Mouse (Mus musculus) ES-CJ7 (cell line): ENCODE data around the gene Sorbs2.

Experiments
- DNase-seq: peaks from one replicate; pipeline ENCODE4 v3.0.0; 2011; ENCODE audit warnings: low read depth, low spot score

Sorbs2 gene

GRCm38 (mm10) chr8:45751512-45752502 is 244.2 kb downstream of the Sorbs2 start:
- peak; percentile 53 for DNase-seq

GRCm38 (mm10) chr8:45755482-45755881 is 247.9 kb downstream of the Sorbs2 start:
- no peak for DNase-seq

DNA sequence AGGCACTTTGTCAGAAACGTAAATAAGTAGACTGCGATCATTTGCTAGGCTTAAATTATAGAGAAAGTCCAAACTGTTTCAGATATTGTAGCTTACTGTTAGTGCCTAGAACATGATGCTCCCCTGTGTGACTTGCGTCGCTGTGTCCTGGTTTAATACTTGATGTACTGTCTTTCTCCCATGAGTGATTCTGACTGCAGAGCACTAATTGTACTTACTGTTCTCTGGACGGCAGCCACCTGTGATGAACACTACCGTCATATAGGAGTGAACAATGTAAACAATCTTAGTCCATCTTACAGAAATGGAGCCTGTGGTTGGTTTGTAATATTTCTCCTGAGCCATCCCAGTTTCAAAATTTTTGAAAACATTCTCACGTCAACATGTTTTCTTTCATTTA is 248.4 kb downstream of the Sorbs2 start:
- DNase-seq: no peak

DNA sequence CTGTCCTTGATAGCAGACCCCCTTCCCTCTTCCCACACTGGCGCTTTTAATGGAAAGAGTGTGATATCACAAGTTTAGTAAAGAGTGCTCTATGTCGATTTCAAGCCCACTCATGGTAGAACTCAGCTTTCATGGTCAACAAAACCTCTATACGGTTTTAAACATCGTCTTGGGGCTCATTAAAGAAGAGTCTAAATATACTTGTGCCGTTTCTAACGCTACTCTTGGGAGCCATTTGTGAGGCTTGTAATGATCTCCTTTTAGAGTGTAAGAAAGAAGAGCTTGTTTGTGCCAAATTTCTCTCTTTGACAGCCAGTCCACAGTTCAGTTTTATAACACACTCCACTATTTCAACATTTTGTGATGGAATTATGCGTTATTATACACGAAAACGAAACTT is 253.0 kb downstream of the Sorbs2 start:
- DNase-seq: no peak

GRCm38 (mm10) chr8:45761053-45761452 is 253.5 kb downstream of the Sorbs2 start:
- no peak for DNase-seq

- no peak for DNase-seq
Measured at GRCm38 (mm10) chr8:45762982-45763689, 255.5 kb downstream of the Sorbs2 start.

GRCm38 (mm10) chr8:45763690-45764342 is 256.2 kb downstream of the Sorbs2 start:
- DNase-seq: no peak

GRCm38 (mm10) chr8:45766138-45766537 is 258.6 kb downstream of the Sorbs2 start:
- DNase-seq: no peak

GRCm38 (mm10) chr8:45774841-45775240 is 267.3 kb downstream of the Sorbs2 start:
- no peak for DNase-seq

DNA sequence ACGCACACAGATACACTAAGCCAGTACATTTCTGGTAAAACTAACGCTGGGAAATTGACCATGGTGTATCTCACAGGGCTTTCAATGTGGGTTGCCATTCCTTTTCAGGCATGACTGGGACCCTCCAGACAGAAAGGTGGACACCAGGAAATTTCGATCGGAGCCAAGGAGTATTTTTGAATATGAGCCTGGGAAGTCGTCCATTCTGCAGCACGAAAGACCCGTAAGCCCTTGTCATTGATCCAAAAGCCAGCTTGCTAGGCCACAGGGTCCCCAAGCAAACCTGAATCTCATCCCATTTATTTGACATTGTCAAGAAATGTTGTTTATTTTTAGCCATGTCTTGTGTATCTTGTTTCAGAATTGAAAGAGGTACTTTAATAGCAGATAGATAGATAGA is 267.9 kb downstream of the Sorbs2 start:
- DNase-seq: no peak

- DNase-seq: no peak
Measured at GRCm38 (mm10) chr8:45776366-45776765, 268.8 kb downstream of the Sorbs2 start.

DNA sequence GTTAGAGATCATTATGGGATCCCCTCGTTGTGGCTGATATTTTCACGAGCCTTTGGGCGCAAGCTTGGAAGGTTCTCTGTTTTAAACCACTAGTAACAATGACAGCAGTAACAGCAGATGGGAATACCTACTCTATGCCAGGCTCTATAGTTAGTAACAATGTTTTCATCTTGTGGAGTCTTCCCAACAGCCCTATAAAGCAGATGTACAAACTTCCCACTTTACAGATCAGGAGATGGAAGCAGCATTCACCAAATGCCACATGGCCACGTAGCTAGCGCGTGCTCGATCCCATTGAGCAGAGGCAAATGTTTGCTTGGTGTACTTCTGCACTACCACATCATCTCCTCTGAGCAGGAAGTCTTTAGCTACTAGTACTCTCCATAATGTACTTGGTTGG is 269.4 kb downstream of the Sorbs2 start:
- DNase-seq: no peak

DNA sequence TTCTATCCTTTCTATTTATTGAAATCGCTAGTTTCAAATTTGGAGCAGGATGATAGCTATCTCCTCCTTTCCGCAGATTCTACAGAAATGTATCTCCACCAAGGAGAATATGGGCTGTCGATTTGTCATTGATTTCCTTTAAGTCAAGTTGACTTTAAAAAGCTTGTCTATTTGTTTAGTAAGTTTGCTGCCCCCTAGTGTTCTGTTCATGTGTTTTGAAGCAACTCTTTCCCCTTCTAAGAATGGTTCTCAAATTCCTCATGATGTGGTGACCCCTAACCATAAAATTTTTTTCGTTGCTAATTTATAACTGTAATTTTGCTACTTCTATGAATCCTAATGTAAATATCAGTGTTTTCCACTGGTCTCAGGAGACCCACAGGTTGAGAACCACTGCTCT is 273.0 kb downstream of the Sorbs2 start:
- peak; percentile 76 for DNase-seq

DNA sequence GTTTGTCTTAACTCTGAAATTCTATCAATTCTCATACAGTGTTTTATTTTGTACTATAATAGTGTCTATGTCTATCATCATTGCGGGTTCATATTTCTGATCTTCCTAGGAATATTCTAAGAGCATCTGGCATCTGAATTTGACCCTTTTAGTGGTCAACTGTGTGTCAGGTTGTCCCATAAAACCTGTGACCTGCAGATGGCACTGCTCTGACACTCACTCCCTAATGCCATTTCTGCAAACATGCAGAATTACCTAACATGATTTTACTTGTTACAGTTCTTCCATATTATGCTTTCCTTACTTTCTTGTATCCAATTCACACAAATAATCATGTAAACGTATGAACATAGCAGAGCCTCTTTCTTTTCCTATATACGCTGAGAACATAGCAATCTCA is 281.0 kb downstream of the Sorbs2 start:
- no peak for DNase-seq

- peak; percentile 61 for DNase-seq
Measured at GRCm38 (mm10) chr8:45794847-45795246, 287.3 kb downstream of the Sorbs2 start.

- peak; percentile 92 for DNase-seq
Measured at GRCm38 (mm10) chr8:45796331-45796740, 288.7 kb downstream of the Sorbs2 start.

DNA sequence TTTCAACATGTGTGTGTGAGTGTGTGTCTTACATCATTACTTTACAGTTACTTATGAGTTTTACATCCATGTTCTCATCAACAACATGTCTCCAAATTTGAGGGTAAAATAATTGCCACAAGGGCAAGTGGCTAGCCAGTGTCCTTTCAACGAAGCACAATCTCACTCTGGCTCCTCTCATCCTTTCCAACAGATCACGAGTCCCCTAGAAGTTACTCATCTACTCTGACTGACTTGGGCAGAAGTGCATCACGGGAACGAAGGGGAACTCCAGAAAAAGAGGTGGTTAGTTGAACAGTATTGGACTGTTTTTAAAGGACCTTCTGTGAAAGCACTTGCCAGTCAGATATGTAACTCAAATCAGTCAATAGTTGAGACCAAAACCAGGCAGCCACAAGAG is 291.9 kb downstream of the Sorbs2 start:
- no peak for DNase-seq

DNA sequence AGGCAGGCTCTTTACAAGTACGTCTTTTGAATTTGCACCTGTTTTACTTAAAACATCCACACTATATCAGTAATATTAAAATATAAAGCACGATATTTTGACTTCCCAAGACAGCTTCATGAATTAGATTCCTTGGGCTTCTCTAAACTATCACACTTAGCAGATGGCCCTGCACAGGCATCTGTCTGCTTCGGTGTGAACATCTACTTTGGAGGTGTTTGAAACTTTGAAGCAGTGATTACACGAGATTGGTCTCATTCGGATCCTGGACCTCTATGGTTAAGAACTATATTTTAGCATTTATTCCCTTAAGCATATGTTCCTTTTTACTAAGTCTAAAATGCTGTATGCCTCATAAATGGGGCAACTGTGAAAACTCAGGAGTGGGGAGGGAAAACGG is 301.0 kb downstream of the Sorbs2 start:
- DNase-seq: no peak

DNA sequence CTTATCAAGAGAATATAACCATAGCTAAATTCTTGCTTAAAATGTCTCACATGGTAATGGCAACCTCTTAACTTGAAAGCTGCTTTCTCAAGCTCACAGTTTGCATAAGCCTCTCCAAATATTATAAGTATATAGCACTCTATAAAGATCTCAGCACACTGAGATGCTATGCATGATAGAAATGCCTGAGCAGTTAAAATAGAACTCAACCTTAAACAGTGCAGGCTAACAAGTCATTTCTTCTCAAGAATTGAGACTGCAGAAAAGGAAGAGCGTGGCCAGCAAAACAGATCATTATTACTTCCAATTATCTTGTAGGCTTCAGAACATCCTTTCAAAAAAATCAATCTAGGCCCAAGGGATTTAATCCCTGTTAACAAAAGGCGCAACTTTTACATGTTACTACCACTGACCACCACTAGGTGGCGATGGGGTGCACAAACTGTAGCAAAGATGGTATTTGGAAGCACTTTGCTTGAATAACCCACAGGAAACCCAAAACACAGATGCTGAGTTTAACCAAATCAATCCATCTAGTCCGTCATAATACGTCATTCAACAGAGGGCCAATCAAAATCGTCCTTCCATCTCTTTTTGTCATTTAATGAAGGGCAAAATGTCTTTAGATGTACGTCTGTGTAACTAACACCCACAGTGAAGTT is 309.3 kb downstream of the Sorbs2 start:
- DNase-seq: peak; percentile 78

DNA sequence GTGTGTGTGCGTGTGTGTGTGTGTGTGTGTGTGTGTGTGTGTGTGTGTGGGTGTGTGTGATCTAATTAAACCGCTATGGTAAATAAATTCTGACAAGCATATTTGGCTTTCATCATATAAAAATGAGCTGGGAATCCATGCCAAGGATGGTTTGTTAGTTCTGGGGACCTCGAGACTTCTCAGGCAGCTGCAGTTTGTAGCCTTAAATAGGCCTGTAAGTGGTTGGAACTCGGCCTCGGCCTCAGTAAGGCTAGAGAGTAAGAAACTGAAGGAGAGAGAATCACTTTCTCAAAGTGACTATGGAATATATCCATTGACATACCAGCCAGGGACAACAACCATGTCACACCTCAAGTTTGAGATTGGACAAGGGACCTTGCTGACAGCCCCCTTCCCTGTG is 314.1 kb downstream of the Sorbs2 start:
- DNase-seq: no peak

GRCm38 (mm10) chr8:45829985-45830548 is 322.5 kb downstream of the Sorbs2 start:
- DNase-seq: no peak
